Mouse (Mus musculus): ENCODE data around the gene Bpifb1. TPM values are rescaled to one million over a fixed set of nuclear protein-coding genes. Genes with fewer than 3 reads are reported as not detected.
A peak's percentile ranks its signal among the peaks of the same experiment; 100 is the strongest.

The Bpifb1 gene
- total RNA-seq, 2 experiments from 2014 or later: 0.22 TPM; not detected in 1

GRCm38 (mm10) chr2:154187468-154187867, 3.1 kb upstream of the Bpifb1 start:
- H3K27ac ChIP-seq: no peak overlapping the region
- no peak overlapping the region for H3K4me3 ChIP-seq
- peak in 1 of 2 experiments; percentile 2 for DNase-seq (ENCODE audit: low spot score in 2 of 2)
- TF ChIP-seq CTCF (conservative IDR thresholded peaks at IDR 0.05): peak; percentile 67

- Histone ChIP-seq H3K27ac (no peak overlapping the region), H3K4me3 (no peak overlapping the region)
- peak in 1 of 2 experiments; percentile 6 for DNase-seq (ENCODE audit: low spot score in 2 of 2)
- TF ChIP-seq CTCF (conservative IDR thresholded peaks at IDR 0.05): no peak
Measured at GRCm38 (mm10) chr2:154189877-154190434, 662 bp upstream of the Bpifb1 start.

GRCm38 (mm10) chr2:154192141-154192540, 1.5 kb downstream of the Bpifb1 start:
- TF ChIP-seq CTCF (conservative IDR thresholded peaks at IDR 0.05): no peak

GRCm38 (mm10) chr2:154193071-154193470, 2.5 kb downstream of the Bpifb1 start:
- no peak for TF ChIP-seq CTCF (conservative IDR thresholded peaks at IDR 0.05)
- DNase-seq (ENCODE audit: low spot score in 2 of 2): no peak
- Histone ChIP-seq H3K27ac (no peak overlapping the region), H3K4me3 (no peak overlapping the region)

More at GRCm38 (mm10) chr2:154192141-154192540, 1.5 kb downstream of the Bpifb1 start:
- no peak overlapping the region for H3K4me3 ChIP-seq
- H3K27ac ChIP-seq: no peak overlapping the region
- no peak for DNase-seq (ENCODE audit: low spot score in 2 of 2)

DNA sequence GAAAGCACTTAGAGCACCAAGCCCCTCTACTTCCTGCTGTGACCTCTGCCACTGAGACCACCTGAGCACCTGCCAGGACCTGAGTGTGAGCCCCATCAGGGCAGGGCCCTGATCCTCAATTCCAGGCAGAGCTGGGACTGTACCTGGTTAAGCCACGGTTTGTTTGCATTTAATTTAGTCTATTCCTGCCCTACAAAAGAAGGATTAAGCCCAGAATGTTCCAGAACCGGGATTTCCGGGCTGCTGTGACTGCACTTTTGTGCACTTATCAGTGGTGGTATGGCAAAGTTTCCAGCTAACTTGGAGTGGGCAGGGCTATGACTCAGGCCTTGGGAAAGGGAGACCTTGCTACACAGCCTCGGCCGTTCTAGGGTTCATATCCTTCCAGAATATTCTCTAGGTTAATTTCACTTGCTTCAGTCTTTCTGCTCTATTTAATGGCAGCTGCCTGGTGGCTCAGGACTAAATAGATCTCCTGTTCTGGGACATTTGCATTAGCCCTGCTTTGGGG, 3.4 kb downstream of the Bpifb1 start:
- no peak for DNase-seq (ENCODE audit: low spot score in 2 of 2)
- H3K27ac ChIP-seq: no peak overlapping the region
- H3K4me3 ChIP-seq: no peak overlapping the region
- TF ChIP-seq CTCF (conservative IDR thresholded peaks at IDR 0.05): no peak

- DNase-seq (ENCODE audit: low spot score in 2 of 2): no peak
- Histone ChIP-seq H3K4me3 (no peak overlapping the region), H3K27ac (no peak overlapping the region)
- TF ChIP-seq CTCF (conservative IDR thresholded peaks at IDR 0.05): no peak
Measured at GRCm38 (mm10) chr2:154197036-154197435, 6.4 kb downstream of the Bpifb1 start.

- DNase-seq (ENCODE audit: low spot score in 2 of 2): no peak
- H3K27ac ChIP-seq: no peak overlapping the region
- no peak overlapping the region for H3K4me3 ChIP-seq
- no peak for TF ChIP-seq CTCF (conservative IDR thresholded peaks at IDR 0.05)
Measured at GRCm38 (mm10) chr2:154204630-154205029, 14.0 kb downstream of the Bpifb1 start.

DNA sequence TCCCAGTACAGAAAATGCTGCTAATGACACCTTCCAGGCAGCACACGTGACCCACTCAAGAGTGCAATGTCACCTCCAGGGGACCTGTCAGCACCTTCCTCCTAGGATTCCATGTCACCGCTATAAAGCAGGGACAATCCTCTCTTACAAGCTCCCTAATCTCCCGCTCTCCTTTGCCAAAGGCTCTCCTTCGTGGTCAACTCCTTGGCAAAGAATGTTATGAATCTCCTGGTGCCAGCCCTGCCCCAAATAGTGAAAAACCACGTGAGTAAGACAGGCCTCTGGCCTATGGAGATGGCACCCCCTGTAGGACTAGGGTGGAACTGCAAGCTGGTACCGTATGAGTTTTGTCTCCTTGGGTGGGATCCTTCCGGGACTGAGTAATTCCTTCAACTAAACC, 16.3 kb downstream of the Bpifb1 start:
- peak; percentile 78 for TF ChIP-seq CTCF (conservative IDR thresholded peaks at IDR 0.05)
- Histone ChIP-seq H3K27ac (no peak overlapping the region), H3K4me3 (no peak overlapping the region)
- peak in 1 of 2 experiments; percentile 18 for DNase-seq (ENCODE audit: low spot score in 2 of 2)

- no peak overlapping the region for H3K4me3 ChIP-seq
- TF ChIP-seq CTCF (conservative IDR thresholded peaks at IDR 0.05): peak; percentile 80
- H3K27ac ChIP-seq: no peak overlapping the region
- peak in 1 of 2 experiments; percentile 22 for DNase-seq (ENCODE audit: low spot score in 2 of 2)
Measured at GRCm38 (mm10) chr2:154209112-154209511, 18.5 kb downstream of the Bpifb1 start.

DNA sequence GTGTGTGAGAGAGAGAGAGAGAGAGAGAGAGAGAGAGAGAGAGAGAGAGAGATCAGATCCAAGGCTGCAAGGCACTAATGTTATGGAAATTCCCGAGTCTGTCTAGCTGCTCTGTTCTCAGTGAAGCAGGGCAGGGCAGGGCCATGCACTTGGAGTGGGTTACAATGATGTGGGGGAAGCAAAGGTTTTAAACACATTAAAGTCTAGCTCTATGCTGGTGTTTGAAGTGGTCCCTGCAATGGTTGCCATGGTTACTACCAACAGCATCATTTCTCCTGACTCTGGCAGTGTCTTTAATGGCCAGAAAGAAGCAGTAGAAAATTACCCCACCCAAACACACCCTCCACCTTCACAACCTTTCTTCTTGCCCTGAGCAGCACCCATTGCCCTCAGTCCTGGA, 20.5 kb downstream of the Bpifb1 start:
- DNase-seq (ENCODE audit: low spot score in 2 of 2): no peak
- Histone ChIP-seq H3K27ac (peak overlapping the region; percentile 78; the same call in 1 of the 2 replicates), H3K4me3 (no peak overlapping the region)
- TF ChIP-seq CTCF (conservative IDR thresholded peaks at IDR 0.05): no peak

- peak overlapping the region; percentile 78 for H3K27ac ChIP-seq
- peak; percentile 58 to 71 for DNase-seq (ENCODE audit: low spot score in 2 of 2)
- TF ChIP-seq CTCF (conservative IDR thresholded peaks at IDR 0.05): no peak
- H3K4me3 ChIP-seq: no peak overlapping the region
Measured at GRCm38 (mm10) chr2:154211881-154212280, 21.3 kb downstream of the Bpifb1 start.

DNA sequence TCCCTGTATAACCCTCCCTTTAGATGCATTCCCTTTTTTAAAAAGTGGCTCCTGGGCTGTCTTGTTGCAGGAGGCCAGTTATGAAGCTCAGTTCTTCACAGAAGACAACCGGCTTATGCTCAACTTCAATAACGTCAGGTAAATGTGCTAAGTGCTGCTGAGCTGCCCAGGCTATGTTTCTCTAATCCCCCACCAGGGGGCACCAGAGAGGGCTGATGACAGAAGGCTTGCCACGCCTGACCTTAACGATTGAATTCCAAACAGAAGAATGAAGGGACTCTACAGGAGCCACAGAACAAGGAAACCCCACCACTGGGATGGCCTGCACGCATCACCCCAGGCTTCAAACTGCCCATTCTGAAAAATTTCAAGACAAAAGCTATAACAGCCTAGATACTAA, 24.6 kb downstream of the Bpifb1 start:
- Histone ChIP-seq H3K4me3 (no peak overlapping the region), H3K27ac (no peak overlapping the region)
- DNase-seq (ENCODE audit: low spot score in 2 of 2): peak; percentile 48 to 81
- peak; percentile 93 for TF ChIP-seq CTCF (conservative IDR thresholded peaks at IDR 0.05)

- Histone ChIP-seq H3K27ac (no peak overlapping the region), H3K4me3 (no peak overlapping the region)
- TF ChIP-seq CTCF (conservative IDR thresholded peaks at IDR 0.05): no peak
- no peak for DNase-seq (ENCODE audit: low spot score in 2 of 2)
Measured at GRCm38 (mm10) chr2:154219950-154220349, 29.3 kb downstream of the Bpifb1 start.

DNA sequence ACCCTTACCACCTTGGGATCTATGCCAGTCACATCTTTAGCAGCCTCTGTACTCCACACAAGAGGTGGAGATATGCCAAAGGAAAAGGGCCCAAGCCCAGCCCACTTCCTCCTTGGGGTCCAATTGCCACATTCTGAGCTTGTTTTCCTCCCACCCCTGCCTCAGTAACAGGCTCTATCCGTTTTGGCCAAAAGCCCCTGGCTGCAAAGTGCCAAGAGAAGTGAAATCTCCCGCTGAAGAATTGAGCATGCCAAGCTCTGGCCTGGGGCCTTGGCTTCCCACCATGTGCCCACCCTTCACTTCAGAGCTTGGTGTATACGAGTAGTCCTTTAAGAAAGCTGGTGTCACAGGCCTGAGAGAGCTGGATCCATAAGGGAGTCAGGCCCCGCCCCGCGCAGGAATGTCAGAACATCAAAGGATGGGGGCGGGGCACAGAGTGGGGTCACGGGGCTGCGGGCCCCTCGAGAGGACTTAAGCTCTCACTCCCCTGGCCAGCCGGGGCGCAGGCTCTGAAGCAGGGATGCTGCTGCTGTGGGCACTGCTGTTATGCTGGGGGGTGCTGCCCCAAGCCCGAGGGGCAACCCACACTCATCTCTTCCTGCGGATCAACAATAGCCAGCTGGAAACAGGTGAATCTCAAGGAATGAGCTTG, 32.8 kb downstream of the Bpifb1 start, which contains the start of gene Bpifb5:
Gene Bpifb5, plus strand, starts transcription at position 478 of the 652 bp plus-strand sequence.
- no peak for DNase-seq (ENCODE audit: low spot score in 2 of 2)
- no peak within 1 kb of the TSS for H3K27ac ChIP-seq
- TF ChIP-seq CTCF (conservative IDR thresholded peaks at IDR 0.05): no peak
- H3K4me3 ChIP-seq: no peak within 1 kb of the TSS

Measured in layer of hippocampus, adult 2 months (tissue).